Mouse (Mus musculus) spleen, postnatal 14 days (tissue): ENCODE results near the gene Eif2b2.

Experiments used
- DNase-seq, 2 experiments: peaks; one replicate each; pipeline ENCODE4 v3.0.0; 2021 to 2022; ENCODE audit warnings: low spot score in 2 of 2

Gene Eif2b2

DNA sequence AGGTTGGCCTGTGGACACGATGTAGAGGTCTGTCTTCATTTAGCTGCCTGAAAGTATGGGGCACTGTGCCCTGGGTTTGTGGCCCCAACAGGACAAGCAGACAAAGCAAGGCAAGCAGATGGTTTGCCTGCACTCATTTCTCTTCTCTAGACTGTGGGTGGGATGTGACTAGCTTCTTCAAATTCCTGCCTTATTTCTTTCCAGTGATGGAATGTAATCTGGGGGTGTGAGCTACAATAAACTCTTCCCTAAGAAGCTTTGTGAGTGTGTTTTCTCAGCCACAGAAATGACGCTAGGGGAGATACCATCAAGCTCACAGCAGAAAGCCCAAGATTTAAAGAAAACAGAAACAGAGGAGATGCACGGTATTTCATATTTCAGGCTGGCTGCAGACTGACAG, 32.8 kb downstream of the Eif2b2 start:
- no peak for DNase-seq

DNA sequence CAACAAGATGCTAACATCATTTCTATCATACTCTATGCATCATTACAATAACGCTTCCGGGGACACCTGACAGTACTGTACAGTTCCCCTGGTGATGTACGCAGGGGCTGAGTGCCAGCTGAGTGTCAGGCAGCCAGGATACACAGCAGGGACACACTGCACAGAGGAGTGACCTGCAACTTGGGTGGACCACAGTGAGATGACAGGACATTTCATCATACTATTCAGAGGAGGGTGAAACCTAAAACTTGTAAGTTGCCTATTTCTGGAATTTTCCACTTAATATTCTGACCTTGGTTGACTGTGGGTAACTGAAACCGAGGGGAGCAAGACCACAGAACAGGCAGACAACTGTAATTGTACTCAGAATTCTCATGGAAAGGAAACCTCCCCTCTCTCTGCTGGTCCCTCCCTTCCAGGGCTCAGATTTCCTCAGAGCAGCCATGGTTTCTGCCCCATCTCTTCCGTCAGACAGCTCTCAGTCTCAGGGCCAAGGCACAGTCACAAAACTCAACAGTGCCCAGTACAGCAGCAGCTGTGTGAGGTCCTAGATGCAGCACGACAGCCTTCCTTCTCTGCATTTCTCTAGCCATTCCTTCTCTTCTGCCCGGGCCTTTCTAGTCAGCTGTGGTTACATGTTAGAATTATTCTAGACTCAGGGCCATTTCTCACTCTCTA, 36.9 kb downstream of the Eif2b2 start:
- DNase-seq = no peak

DNA sequence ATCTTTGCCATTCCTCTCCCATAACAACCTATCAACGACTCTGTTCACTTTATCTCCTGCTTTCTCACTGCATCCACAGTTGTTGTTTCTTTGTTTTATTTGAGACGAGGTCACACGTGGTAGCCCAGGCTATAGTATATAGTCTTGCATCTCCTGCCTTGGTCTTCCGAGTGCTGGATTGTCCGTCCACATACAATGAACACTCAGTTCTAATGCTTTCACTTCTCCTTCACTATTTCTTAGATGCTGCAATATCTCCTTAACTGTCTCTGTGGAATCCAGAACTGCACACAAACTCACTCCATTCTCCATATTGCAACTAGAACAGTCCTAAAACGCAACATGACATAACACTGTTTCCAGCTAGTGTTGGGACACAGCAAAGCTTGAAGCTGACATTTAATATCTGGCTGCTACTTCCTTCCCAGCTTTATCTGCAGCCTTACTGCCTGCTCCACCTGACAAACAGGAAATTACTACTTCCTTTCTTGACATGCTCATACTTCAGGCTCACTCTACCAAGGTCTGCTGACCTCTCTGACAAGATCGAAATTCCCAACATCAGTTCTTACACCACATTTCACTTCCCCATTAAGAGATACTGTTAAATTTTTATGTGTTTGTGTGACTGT, 37.8 kb downstream of the Eif2b2 start:
- no peak for DNase-seq

DNA sequence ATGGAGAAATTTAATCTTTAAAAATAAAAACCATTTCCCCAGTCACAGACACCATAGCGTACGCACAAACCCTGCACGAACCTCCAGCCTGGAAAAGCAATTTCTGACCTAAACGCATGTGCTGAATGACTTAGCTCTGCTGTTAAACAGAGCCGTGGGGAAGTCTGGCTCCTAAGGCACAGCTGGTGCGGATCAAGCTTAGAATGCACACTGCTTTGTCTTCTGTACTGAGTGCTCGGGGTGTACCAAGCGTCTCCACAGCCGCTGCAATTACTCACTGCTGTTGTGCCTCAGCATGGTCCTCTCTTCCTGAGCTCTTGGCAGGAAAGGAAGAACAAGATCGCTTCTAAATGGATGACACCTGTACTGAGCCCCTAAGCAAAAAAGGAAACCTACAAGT, 43.2 kb downstream of the Eif2b2 start:
- no peak for DNase-seq

DNA sequence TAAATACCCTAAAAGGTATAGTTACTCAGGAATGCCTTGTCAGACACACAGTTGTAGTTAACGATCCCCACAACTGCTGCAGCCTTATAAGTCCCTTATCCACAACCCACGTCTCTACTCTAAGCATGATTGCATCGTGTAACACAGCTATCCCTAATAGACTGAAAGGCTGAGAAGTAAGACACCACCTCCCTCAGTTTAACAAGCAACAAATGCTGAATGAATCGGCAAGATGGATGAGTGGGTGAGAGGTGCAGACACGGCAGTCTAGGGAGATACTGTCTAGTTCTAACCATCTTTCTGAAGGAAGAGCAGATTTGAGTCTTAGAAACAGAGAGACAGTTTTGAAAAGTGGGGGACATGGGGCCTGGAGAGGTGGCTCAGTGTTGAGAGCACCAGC, 43.9 kb downstream of the Eif2b2 start:
- no peak for DNase-seq

DNA sequence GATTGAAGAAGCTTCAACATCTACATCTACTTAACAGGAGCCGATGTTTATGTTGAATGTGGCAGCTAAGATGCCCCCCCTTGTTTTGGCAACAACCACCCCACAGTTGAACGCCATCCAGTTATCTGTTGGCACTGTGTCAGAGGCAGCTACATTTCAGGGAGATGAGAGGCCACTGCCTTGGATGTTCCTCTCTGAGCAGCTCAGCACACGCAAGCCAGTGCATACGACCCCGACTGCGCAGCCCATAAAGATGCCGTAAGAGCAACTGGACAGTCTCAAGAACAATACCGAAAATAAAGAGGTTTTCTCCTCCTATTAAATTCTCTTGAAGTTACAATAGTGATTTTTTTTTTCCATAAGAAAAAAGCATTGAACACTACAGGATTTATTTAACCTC, 45.2 kb downstream of the Eif2b2 start:
- DNase-seq = no peak

DNA sequence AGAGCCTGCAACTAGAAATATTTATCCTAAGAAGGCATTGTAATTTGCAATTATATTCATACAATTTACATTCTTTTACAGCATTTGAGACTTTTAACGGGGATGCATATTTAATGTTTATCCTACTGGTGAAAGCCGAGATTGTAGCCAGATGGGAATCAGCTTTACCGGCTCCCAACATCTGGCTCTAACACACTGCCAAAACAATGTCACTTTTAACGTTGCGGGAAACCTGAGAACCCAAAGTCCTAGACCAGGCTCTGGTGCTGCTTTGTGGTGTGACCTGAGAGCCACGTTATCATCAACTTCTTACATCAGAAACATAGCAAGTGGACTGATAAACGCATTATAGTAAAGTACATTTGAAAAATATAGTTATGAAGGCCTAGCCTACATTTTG, 45.7 kb downstream of the Eif2b2 start:
- DNase-seq = no peak

DNA sequence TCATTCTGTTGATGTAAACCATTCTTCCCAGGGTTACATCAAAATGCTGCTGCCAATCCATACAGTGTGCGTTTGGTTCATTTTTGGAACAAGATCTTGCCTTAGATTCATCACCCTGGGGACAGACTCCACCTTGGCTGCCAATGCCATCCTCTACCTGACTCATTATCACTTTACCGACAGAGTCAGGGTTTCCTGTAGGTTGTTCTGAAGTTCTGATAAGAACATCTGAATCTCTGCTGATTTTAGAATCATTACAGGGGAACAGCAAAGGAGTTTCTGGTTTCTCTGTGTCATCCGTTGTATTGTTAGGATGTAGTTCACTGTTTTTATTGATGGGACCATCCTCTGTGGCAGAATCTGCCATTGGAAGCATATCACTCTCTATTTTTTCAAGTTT, 47.0 kb downstream of the Eif2b2 start:
- no peak for DNase-seq

DNA sequence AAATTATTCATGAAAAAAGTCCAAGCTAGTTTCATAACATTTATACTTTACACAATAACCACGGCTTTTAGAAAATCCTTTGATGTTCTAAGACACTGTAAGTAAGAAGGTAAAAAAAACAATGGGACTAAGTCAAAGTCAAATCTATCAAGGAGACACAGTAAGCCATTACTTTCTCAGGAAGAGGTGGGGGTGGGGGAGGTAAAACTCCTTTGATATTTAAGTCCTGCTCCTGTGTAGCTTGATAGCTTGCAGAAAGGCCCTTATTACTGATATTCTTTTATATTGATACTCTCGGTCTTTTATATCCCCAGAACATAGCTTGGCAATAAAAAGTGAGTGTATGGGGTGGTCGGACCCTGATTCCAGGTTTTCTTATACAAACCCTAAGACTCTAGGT, 50.5 kb downstream of the Eif2b2 start:
- DNase-seq = no peak

DNA sequence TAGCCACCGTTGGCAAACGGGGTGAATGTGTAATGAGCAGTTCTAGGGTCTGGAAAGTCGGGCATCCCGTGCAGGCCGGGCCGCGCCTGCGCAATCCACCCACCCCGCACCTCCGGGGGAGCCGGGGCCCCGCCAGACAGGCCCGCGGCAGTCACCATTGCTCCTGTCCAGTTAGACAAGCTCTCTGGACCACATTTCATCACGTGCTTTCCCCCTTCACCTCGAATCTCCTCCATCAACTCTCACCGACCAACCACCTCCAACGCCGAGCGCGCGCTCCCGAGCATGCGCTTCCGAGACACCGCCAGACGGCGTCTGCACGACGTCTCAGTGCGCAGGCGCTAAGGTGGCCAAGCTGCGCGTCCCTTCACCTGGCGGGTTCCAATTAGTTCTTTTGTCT, 51.0 kb downstream of the Eif2b2 start, which contains the start of gene Mlh3:
Mlh3 (minus strand) TSS at position 281 of the 400 bp plus-strand sequence.
- peak; percentile 61 to 71 for DNase-seq

DNA sequence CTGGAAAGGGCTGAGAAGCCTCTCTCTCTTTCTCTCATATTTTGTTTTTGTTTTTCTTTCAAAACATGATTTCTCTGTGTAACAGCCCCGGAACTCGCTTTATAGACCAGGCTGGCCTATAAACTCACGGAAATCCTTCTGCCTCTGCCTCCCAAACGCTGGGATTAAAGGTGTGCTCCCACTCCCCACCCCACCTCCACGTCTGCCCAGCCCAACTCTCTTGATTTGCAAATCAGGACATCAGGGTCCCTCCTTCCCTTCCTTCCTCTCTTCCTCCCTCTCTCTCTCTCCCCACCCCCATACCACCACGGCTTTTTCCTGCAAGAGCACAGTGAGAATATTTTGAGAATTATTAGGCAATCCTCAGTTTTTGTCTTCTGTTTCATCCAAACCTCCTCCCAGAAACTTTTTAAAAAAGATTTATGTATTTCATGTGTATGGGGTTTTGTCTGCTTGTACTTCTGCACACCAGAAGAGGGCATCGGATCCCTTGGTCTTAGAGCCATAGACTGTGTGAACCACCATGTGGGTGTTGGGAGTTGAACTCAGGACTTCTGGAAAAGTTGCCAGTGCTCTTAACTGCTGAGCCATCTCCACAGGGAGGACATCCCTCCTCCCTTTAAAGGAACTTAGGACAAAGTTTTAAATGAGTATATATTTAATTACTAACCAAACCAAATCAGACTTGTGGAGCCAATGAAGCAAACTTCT, 52.0 kb downstream of the Eif2b2 start:
- no peak for DNase-seq

DNA sequence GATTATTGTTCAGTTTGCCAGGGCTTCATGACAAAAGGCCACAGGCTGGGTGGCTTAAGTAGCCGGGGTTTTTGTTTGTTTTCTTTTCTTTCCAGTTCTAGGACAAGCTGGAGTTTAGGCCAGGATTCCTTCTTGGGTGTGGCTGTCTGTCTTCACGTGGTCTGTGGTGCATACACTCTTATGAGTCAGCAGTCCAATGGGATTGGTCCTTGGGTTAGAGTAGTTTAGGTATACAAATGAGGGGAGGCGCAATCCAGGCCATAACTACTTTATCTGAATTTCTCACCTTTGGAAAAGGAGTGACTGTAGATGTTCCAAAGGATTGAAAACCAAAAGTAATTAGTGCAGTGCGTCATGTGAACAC, 52.5 kb downstream of the Eif2b2 start:
- DNase-seq = no peak

DNA sequence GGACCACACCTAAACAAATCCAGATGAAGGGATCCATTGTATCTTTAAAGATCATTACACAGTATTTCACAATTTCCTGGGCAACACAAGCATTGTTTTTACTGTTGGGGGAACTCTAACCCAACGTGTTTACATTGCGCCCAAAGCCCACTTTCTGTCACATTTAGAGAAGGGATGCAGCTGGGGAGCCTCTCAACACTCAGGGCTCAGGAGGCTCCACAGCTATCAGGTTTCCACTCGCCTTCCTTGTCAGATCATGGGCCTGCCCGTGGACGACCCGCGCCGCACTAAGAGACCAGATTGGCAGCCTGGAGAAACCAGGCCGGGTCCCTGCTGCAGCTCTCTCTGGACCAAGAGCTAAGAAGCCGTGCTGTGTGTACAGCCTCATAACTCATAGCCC, 54.2 kb downstream of the Eif2b2 start:
- no peak for DNase-seq
